ENCODE assay signal across 14 mouse cellular contexts in genomic region chr2:102110306-102110705, GRCm38 (mm10).
"Had no signal": no experiment of that assay in that cellular context is flagged by ENCODE, and none has a peak within 500 bp of the region (broad histone marks: within the 10 kb centered on the region; RNA-seq: fewer than 3 reads in every experiment).

No protein-coding gene starts in this region.

- DNase-seq: kidney, adult 18-20 months; kidney, postnatal 10 days; kidney, postnatal 4 days; liver; lung, embryonic 14.5 days; lung, postnatal 14 days had no signal

- H3K27me3 ChIP-seq: intestine, embryonic 15.5 days; limb, embryonic 12.5 days; liver, embryonic 15.5 days; midbrain, embryonic 15.5 days; neural tube, embryonic 12.5 days had no signal

- H3K9me3 ChIP-seq: intestine, embryonic 15.5 days; limb, embryonic 12.5 days; liver, embryonic 15.5 days; megakaryocyte, embryonic 14.5 days; midbrain, embryonic 15.5 days; neural tube, embryonic 12.5 days had no signal

- H3K36me3 ChIP-seq: intestine, embryonic 15.5 days; liver, embryonic 15.5 days; midbrain, embryonic 15.5 days had no signal

- H3K4me2 ChIP-seq: intestine, embryonic 15.5 days; limb, embryonic 12.5 days; liver, embryonic 15.5 days; lung, embryonic 14.5 days; midbrain, embryonic 11.5 days; midbrain, embryonic 15.5 days; neural tube, embryonic 12.5 days had no signal

- H3K9ac ChIP-seq: intestine, embryonic 15.5 days; limb, embryonic 12.5 days; liver, embryonic 15.5 days; lung, embryonic 14.5 days; midbrain, embryonic 15.5 days; neural tube, embryonic 12.5 days had no signal

- H3K4me1 ChIP-seq: megakaryocyte, embryonic 14.5 days; midbrain, embryonic 15.5 days; neural tube, embryonic 12.5 days had no signal

- ATAC-seq: intestine, embryonic 15.5 days; midbrain, embryonic 15.5 days had no signal

- H3K4me3 ChIP-seq: intestine, embryonic 15.5 days; limb, embryonic 12.5 days; liver, embryonic 15.5 days; megakaryocyte, embryonic 14.5 days; midbrain, embryonic 15.5 days; neural tube, embryonic 12.5 days had no signal

- H3K27ac ChIP-seq: intestine, embryonic 15.5 days; limb, embryonic 12.5 days; liver, embryonic 15.5 days; macrophage; midbrain, embryonic 15.5 days; neural tube, embryonic 12.5 days had no signal
